Comparison of ENCODE assay signal across 22 mouse cellular contexts in genomic region chr8:123683321-123683720, GRCm38 (mm10). TPM values are rescaled to one million over a fixed set of nuclear protein-coding genes. Genes with fewer than 3 reads are reported as not detected.
DNase-seq lines count a peak whose midpoint lies in the region; ATAC-seq and TF ChIP-seq lines count a peak whose summit lies in the region.
"Had no signal": no experiment of that assay in that cellular context is flagged by ENCODE, and none has a peak within 500 bp of the region (broad histone marks: within the 10 kb centered on the region; RNA-seq: fewer than 3 reads in every experiment).

No protein-coding gene starts in this region.

- no peak for ATAC-seq in kidney, postnatal 0 days (replicated peaks; ENCODE audit: low FRiP score, low read depth)
- no peak for ATAC-seq in kidney, embryonic 14.5 days (ENCODE audit: low FRiP score, low TSS enrichment)
- ATAC-seq in liver, embryonic 11.5 days (replicated peaks; ENCODE audit: low FRiP score): no peak
- ATAC-seq: Patski had no signal

- H3K27ac ChIP-seq in kidney, postnatal 0 days: no peak overlapping the region
- no peak overlapping the region for H3K27ac ChIP-seq in kidney, embryonic 14.5 days (ENCODE audit: low read depth, low read length)
- H3K27ac ChIP-seq in liver, embryonic 11.5 days (ENCODE audit: low read depth, low read length): no peak overlapping the region
- H3K27ac ChIP-seq: heart, adult 2 months; hindbrain, embryonic 15.5 days; limb, embryonic 13.5 days; midbrain, embryonic 12.5 days; neural tube, embryonic 15.5 days had no signal

- no peak for TF ChIP-seq CTCF in kidney, postnatal 0 days (IDR thresholded peaks at IDR 0.05; ENCODE audit: low read depth)

- no peaks in the 10 kb centered on the region for H3K36me3 ChIP-seq in kidney, postnatal 0 days (ENCODE audit: insufficient read depth, low read length)
- no peaks in the 10 kb centered on the region for H3K36me3 ChIP-seq in kidney, embryonic 14.5 days (ENCODE audit: control insufficient read depth, insufficient read depth, low read length)
- no peaks in the 10 kb centered on the region for H3K36me3 ChIP-seq in liver, embryonic 11.5 days (ENCODE audit: control insufficient read depth, insufficient read depth, low read length)
- H3K36me3 ChIP-seq: hindbrain, embryonic 15.5 days; limb, embryonic 13.5 days; midbrain, embryonic 12.5 days; neural tube, embryonic 15.5 days had no signal

- no peak overlapping the region for H3K4me3 ChIP-seq in kidney, postnatal 0 days (replicated peaks; ENCODE audit: low read depth, low read length)
- no peak overlapping the region for H3K4me3 ChIP-seq in kidney, embryonic 14.5 days (ENCODE audit: low read length)
- no peak overlapping the region for H3K4me3 ChIP-seq in liver, embryonic 11.5 days (ENCODE audit: low read depth, low read length)
- H3K4me3 ChIP-seq: heart, adult 2 months; hindbrain, embryonic 15.5 days; midbrain, embryonic 12.5 days; neural tube, embryonic 15.5 days had no signal

- DNase-seq in heart, adult 11 months: peak; percentile 63
- no peak for DNase-seq in heart, postnatal 4 days
- peak; percentile 17 for DNase-seq in kidney, postnatal 0 days (ENCODE audit: low spot score)
- DNase-seq in liver, embryonic 11.5 days (ENCODE audit: low spot score): no peak
- DNase-seq in yolk sac, embryonic 10.5 days (ENCODE audit: low spot score): peak; percentile 67
- DNase-seq in adrenal gland, adult (ENCODE audit: inconsistent age in 2 of 2, low spot score in 1 of 2): no peak
- DNase-seq: adrenal gland, adult 8-10 months; cerebellum, adult 11-12 months; cerebellum, postnatal 10 days; gastrocnemius, postnatal 25 days; heart, adult 2 months; heart, postnatal 36 days; lung, embryonic 14.5 days; right cerebral cortex, adult 18-20 months; right cerebral cortex, postnatal 4 days; thymus, postnatal 14 days had no signal

- 0 out of 2 replicates have a peak, but pooled peaks cover 3% of the 10 kb centered on the region for H3K4me1 ChIP-seq in kidney, postnatal 0 days (replicated peaks; ENCODE audit: insufficient read depth, low read length)
- 0 out of 2 replicates have a peak, but pooled peaks cover 9% of the 10 kb centered on the region for H3K4me1 ChIP-seq in kidney, embryonic 14.5 days (ENCODE audit: control insufficient read depth, insufficient read depth, low read length)
- H3K4me1 ChIP-seq in liver, embryonic 11.5 days (replicated peaks; ENCODE audit: control insufficient read depth, insufficient read depth, low read length): 0 out of 2 replicates have a peak, but pooled peaks cover 2% of the 10 kb centered on the region

- no peaks in the 10 kb centered on the region for H3K27me3 ChIP-seq in kidney, postnatal 0 days (ENCODE audit: insufficient read depth, low read length)
- H3K27me3 ChIP-seq in kidney, embryonic 14.5 days (ENCODE audit: control insufficient read depth, insufficient read depth, low read length): no peaks in the 10 kb centered on the region
- 0 out of 2 replicates have a peak, but pooled peaks cover 3% of the 10 kb centered on the region for H3K27me3 ChIP-seq in liver, embryonic 11.5 days (replicated peaks; ENCODE audit: control insufficient read depth, insufficient read depth, low read length)
- H3K27me3 ChIP-seq: hindbrain, embryonic 15.5 days; limb, embryonic 13.5 days; neural tube, embryonic 15.5 days; Patski had no signal

- no peaks in the 10 kb centered on the region for H3K9me3 ChIP-seq in kidney, postnatal 0 days (replicated peaks; ENCODE audit: low read length)
- no peaks in the 10 kb centered on the region for H3K9me3 ChIP-seq in kidney, embryonic 14.5 days (ENCODE audit: control insufficient read depth, low read length)
- no peaks in the 10 kb centered on the region for H3K9me3 ChIP-seq in liver, embryonic 11.5 days (ENCODE audit: control insufficient read depth, low read length)
- H3K9me3 ChIP-seq: hindbrain, embryonic 15.5 days; limb, embryonic 13.5 days; midbrain, embryonic 12.5 days; neural tube, embryonic 15.5 days had no signal

- H3K4me2 ChIP-seq in kidney, postnatal 0 days (ENCODE audit: low read length): no peak overlapping the region
- H3K4me2 ChIP-seq in kidney, embryonic 14.5 days (replicated peaks; ENCODE audit: low read depth, low read length): no peak overlapping the region
- H3K4me2 ChIP-seq in liver, embryonic 11.5 days: peak overlapping the region; percentile 31; the same call in 1 of the 2 replicates
- H3K4me2 ChIP-seq: hindbrain, embryonic 15.5 days had no signal

- WGBS in kidney, postnatal 0 days: 46% methylated on average over 7 of the region's 7 CpGs
- WGBS in kidney, embryonic 14.5 days: 52% methylated on average over 7 of the region's 7 CpGs
- 54% methylated on average over 7 of the region's 7 CpGs for WGBS in liver, embryonic 11.5 days

- H3K9ac ChIP-seq in kidney, postnatal 0 days (ENCODE audit: low read depth, low read length): no peak overlapping the region
- no peak overlapping the region for H3K9ac ChIP-seq in kidney, embryonic 14.5 days (ENCODE audit: low read depth, low read length)
- no peak overlapping the region for H3K9ac ChIP-seq in liver, embryonic 11.5 days (ENCODE audit: low read depth, low read length)
- H3K9ac ChIP-seq: hindbrain, embryonic 15.5 days; limb, embryonic 13.5 days; lung, embryonic 14.5 days; midbrain, embryonic 12.5 days; neural tube, embryonic 15.5 days had no signal

RNA-seq across cellular contexts. Expression of gene Rhou, which starts 29.6 kb away (rescaled TPM):
- 10 to 100 TPM; 14.7 to 15.4 TPM for total RNA-seq in heart, postnatal 4 days (2021)
- 4.3 and 4.9 TPM in 2 replicates for polyA plus RNA-seq in kidney, postnatal 0 days (2015; fragmentation: Nextera tagmentation; extraction: Ambion mirVana)
- polyA plus RNA-seq in kidney, embryonic 14.5 days (2014; fragmentation: Nextera tagmentation; extraction: Ambion mirVana): 9.8 and 11.2 TPM in 2 replicates
- polyA plus RNA-seq in liver, embryonic 11.5 days (2014; fragmentation: Nextera tagmentation; extraction: Ambion mirVana): 4.8 and 4.9 TPM in 2 replicates

Comparison
In these comparisons a context has a peak if more than half of its experiments do, and no peak if none do; other contexts are left out.
1. DNase-seq: peak in heart, adult 11 months (single experiment), kidney, postnatal 0 days (single experiment) and yolk sac, embryonic 10.5 days (single experiment); none in heart, postnatal 4 days (single experiment), liver, embryonic 11.5 days (single experiment) and adrenal gland, adult (0 of 2).